Mouse (Mus musculus): ENCODE results near the gene Olfr1019.

- no peak for TF ChIP-seq CTCF (conservative IDR thresholded peaks at IDR 0.05; ENCODE audit: low read length)
- TF ChIP-seq POU5F1 (IDR thresholded peaks at IDR 0.05; ENCODE audit: borderline replicate concordance, low read length), result no peak
- TF ChIP-seq NANOG (IDR thresholded peaks at IDR 0.05; ENCODE audit: borderline replicate concordance, low read length), result no peak
Measured at GRCm38 (mm10) chr2:85804501-85804900, 40.8 kb downstream of the Olfr1019 start.

All from E14TG2a.4 (cell line).